ENCODE assay signal across 15 mouse cellular contexts in genomic region chr16:37731431-37731830, GRCm38 (mm10). TPM values are rescaled to one million over a fixed set of nuclear protein-coding genes. Genes with fewer than 3 reads are reported as not detected.
DNase-seq lines count a peak whose midpoint lies in the region; ATAC-seq and TF ChIP-seq lines count a peak whose summit lies in the region.
"Had no signal": no experiment of that assay in that cellular context is flagged by ENCODE, and none has a peak within 500 bp of the region (broad histone marks: within the 10 kb centered on the region; RNA-seq: fewer than 3 reads in every experiment).

No protein-coding gene starts in this region.

- H3K27me3 ChIP-seq in lung, embryonic 14.5 days (ENCODE audit: insufficient read depth, low read length), result no peaks in the 10 kb centered on the region
- H3K27me3 ChIP-seq in stomach, embryonic 14.5 days (ENCODE audit: control insufficient read depth, insufficient read depth, low read length), result no peaks in the 10 kb centered on the region

- no peaks in the 10 kb centered on the region for H3K36me3 ChIP-seq in lung, embryonic 14.5 days (ENCODE audit: insufficient read depth)
- no peaks in the 10 kb centered on the region for H3K36me3 ChIP-seq in stomach, embryonic 14.5 days (ENCODE audit: control insufficient read depth, insufficient read depth, low read length)
- H3K36me3 ChIP-seq: hindbrain, embryonic 15.5 days had no signal

- no peak for TF ChIP-seq POLR2A in embryonic fibroblast, embryonic 13.5 days (IDR thresholded peaks at IDR 0.05; ENCODE audit: low read depth, low read length)

- H3K4me2 ChIP-seq in lung, embryonic 14.5 days, result no peak overlapping the region
- H3K4me2 ChIP-seq in stomach, embryonic 14.5 days (replicated peaks; ENCODE audit: low read depth, low read length), result no peak overlapping the region
- H3K4me2 ChIP-seq: hindbrain, embryonic 15.5 days had no signal

- H3K9me3 ChIP-seq in lung, embryonic 14.5 days (ENCODE audit: low read depth, low read length), result no peaks in the 10 kb centered on the region
- H3K9me3 ChIP-seq in stomach, embryonic 14.5 days (ENCODE audit: control insufficient read depth, low read depth, low read length), result no peaks in the 10 kb centered on the region
- H3K9me3 ChIP-seq: hindbrain, embryonic 15.5 days had no signal

- no peak for TF ChIP-seq CTCF in lung, embryonic 14.5 days (IDR thresholded peaks at IDR 0.05; ENCODE audit: low read depth)
- no peak for TF ChIP-seq CTCF in embryonic fibroblast, embryonic 13.5 days (IDR thresholded peaks at IDR 0.05; ENCODE audit: borderline replicate concordance, insufficient read depth, low read length)

- H3K4me1 ChIP-seq in lung, embryonic 14.5 days (ENCODE audit: insufficient read depth), result peaks cover 11% of the 10 kb centered on the region
- H3K4me1 ChIP-seq in embryonic fibroblast, embryonic 13.5 days (ENCODE audit: control insufficient read depth, insufficient read depth, low read length), result peaks cover 24% of the 10 kb centered on the region
- H3K4me1 ChIP-seq in stomach, embryonic 14.5 days (ENCODE audit: control insufficient read depth, insufficient read depth, low read length), result peaks cover 5% of the 10 kb centered on the region

- no peak overlapping the region for H3K4me3 ChIP-seq in lung, embryonic 14.5 days (ENCODE audit: low read depth, low read length)
- no peak overlapping the region for H3K4me3 ChIP-seq in embryonic fibroblast, embryonic 13.5 days (ENCODE audit: insufficient read depth, low read length)
- H3K4me3 ChIP-seq in stomach, embryonic 14.5 days (ENCODE audit: low read depth, low read length), result no peak overlapping the region
- H3K4me3 ChIP-seq: hindbrain, embryonic 15.5 days had no signal

- 33% methylated on average over 4 of the region's 4 CpGs for WGBS in lung, embryonic 14.5 days
- WGBS in stomach, embryonic 14.5 days, result 29% methylated on average over 4 of the region's 4 CpGs

- no peak overlapping the region for H3K9ac ChIP-seq in lung, embryonic 14.5 days
- no peak overlapping the region for H3K9ac ChIP-seq in stomach, embryonic 14.5 days (replicated peaks; ENCODE audit: low read depth, low read length)
- H3K9ac ChIP-seq: hindbrain, embryonic 15.5 days had no signal

- H3K27ac ChIP-seq in lung, embryonic 14.5 days (ENCODE audit: low read depth), result peak overlapping the region; percentile 22; the same call in 1 of the 2 replicates
- H3K27ac ChIP-seq in embryonic fibroblast, embryonic 13.5 days (ENCODE audit: insufficient read depth, low read length), result peak overlapping the region; percentile 100
- peak overlapping the region; percentile 61; the same call in 1 of the 2 replicates for H3K27ac ChIP-seq in stomach, embryonic 14.5 days (ENCODE audit: low read length)
- H3K27ac ChIP-seq: hindbrain, embryonic 15.5 days had no signal

- no peak for ATAC-seq in lung, embryonic 14.5 days (ENCODE audit: insufficient read depth)
- ATAC-seq in common myeloid progenitor, adult 5-6 weeks (replicated peaks; ENCODE audit: low read depth, poor library complexity, severe bottlenecking), result peak; percentile 69
- ATAC-seq in stomach, embryonic 14.5 days (ENCODE audit: insufficient number of reproducible peaks, insufficient read depth, low FRiP score, low read depth), result no peak

- DNase-seq in lung, embryonic 14.5 days, result no peak
- no peak for DNase-seq in lung, postnatal 36 days
- DNase-seq in layer of hippocampus, adult 9-11 months, result no peak
- DNase-seq in c-Kit-positive CD71-positive TER-119-positive erythroid progenitor cells, embryonic 14.5 days (ENCODE audit: low spot score), result no peak
- DNase-seq: cerebellum, adult 9-11 months; kidney, adult 9 months; lung, postnatal 10 days; midbrain, embryonic 14.5 days; retina, postnatal 1 day; spleen, adult 18-20 months; thymus, adult 18-20 months had no signal

RNA-seq across cellular contexts. Expression of gene Fstl1, which starts 45.2 kb away (rescaled TPM):
- 460 and 502 TPM in 2 replicates for polyA plus RNA-seq in lung, embryonic 14.5 days (2014; fragmentation: Nextera tagmentation; extraction: Ambion mirVana)
- total RNA-seq in common myeloid progenitor, adult 5-6 weeks (2017), result 0.53 and 1.0 TPM in 2 replicates
- polyA plus RNA-seq in embryonic fibroblast, embryonic 13.5 days (2011; ENCODE audit: insufficient read length, low read depth, missing spikeins), result 1,166 and 1,394 TPM in 2 replicates
- polyA plus RNA-seq in stomach, embryonic 14.5 days (2014; fragmentation: Nextera tagmentation; extraction: Ambion mirVana), result 519 and 542 TPM in 2 replicates

Comparison
In these comparisons a context has a peak if more than half of its experiments do, and no peak if none do; other contexts are left out.
1. H3K27ac ChIP-seq: peak in every context shown above with its lines; median percentile 100 in embryonic fibroblast, embryonic 13.5 days; 61 in stomach, embryonic 14.5 days; 22 in lung, embryonic 14.5 days.